Mouse (Mus musculus) layer of hippocampus, adult 18-20 months (tissue): Measurements from ENCODE around the gene Actc1. TPM values are rescaled to one million over a fixed set of nuclear protein-coding genes. Genes with fewer than 3 reads are reported as not detected.

ENCODE experiments used
- DNase-seq, 2 experiments: peaks; one replicate each; pipeline ENCODE4 v3.0.0; 2022; ENCODE audit warnings: low spot score in 2 of 2
- total RNA-seq, 2 experiments: library from RNA; stranded (reverse); gene quantifications; 2 replicates each; pipeline ENCODE4 v1.2.3; 2021

The Actc1 gene
- total RNA-seq, 2 experiments from 2014 or later = not detected

DNA sequence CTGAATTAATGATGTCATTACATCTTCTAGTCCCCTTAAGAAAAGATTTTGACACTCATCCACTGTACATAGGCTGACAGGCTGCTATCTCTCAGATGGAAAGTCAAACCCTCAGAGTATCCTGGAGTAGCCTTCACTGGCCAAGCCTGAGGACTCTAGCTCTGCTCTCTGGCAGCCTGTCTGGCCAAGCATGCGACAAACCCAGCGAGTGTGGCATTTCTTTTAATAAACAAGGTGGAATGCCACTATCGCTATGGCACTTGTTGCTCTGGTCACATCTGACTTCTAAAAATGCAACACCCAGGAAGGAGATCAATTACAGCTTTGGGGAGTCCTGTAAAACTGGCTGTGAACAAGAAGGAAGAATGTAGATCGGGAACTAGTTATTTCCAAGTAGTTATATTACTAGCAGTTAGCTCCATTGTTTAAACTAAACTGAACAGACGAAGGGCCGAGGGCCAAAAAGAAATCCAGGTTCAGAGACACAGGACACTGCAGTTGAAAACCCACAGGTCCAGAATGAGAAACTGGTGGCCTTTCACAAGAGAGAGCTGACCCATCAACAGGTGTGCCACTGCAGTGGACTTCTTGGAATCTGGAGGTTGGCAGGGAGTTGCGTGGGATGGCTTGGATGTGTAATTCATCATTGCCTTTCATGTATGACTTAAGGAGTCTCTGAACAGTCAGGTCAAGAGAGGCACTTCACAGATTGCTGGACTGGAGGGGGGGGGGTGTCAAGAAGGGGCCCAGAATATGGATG, 2.1 kb downstream of the Actc1 start:
- DNase-seq = no peak

DNA sequence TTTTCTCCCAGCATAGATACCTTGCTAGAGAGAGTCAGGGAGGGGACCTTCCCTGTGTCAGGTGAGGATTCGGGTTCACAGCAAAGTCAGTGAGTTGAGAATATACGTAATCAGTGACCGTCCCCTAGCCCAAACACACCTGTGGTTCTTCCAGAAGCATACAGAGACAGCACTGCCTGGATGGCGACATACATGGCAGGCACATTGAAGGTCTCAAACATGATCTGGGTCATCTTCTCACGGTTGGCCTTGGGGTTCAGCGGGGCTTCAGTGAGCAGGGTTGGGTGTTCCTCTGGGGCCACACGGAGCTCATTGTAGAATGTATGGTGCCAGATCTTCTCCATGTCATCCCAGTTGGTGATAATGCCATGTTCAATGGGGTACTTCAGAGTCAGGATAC, 3.2 kb downstream of the Actc1 start:
- no peak for DNase-seq

GRCm38 (mm10) chr2:114049372-114049771, 4.0 kb downstream of the Actc1 start:
- no peak for DNase-seq

DNA sequence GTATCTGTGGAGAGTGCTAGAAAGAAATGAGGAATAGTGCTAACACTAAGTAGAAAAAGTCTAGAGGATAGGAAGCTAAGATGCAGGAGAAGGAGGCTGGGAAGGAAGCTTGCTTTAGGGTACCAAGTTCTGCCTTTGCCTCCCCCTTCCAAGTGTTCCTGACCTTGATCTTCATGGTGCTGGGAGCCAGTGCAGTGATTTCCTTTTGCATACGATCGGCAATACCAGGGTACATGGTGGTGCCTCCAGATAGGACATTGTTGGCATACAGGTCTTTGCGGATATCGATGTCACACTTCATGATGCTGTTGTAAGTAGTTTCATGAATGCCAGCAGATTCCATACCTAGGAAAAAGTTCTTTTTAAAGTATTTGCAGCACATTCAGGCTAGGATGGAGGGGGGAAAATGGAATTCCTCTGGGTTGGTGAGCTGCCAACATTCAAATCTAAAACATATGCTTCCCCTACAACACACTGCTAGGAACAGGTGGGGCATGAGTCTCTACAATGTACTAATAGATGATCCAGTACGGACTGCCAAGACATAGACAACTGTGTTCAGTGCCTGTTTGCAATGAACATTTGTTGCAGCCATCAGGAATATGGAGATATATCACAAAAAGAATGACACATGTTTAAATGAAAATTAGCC, 5.3 kb downstream of the Actc1 start:
- peak in 1 of 2 experiments; percentile 42 for DNase-seq

DNA sequence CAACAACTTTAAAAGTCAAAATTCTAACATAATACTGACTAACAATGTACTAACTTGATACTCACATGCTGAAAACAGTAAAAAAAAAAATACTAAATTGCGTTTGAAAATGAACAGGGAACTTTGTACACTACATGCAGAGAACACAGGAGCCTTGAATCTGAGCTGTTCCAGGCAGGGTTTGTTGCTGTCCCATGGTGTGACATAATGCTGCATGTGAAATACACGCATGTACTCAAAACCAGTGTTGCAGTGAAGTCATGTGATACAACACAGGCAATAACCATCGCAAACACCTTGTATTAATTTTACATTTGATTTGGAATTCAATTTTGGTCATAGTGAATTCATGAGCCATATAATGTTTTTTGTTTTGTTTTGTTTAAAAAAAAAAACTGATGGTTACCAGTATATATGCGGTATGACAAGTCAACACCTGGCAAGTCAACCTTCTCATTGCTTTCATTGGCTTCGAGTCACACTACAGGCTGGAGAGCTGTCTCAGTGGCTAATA, 7.1 kb downstream of the Actc1 start:
- no peak for DNase-seq

DNA sequence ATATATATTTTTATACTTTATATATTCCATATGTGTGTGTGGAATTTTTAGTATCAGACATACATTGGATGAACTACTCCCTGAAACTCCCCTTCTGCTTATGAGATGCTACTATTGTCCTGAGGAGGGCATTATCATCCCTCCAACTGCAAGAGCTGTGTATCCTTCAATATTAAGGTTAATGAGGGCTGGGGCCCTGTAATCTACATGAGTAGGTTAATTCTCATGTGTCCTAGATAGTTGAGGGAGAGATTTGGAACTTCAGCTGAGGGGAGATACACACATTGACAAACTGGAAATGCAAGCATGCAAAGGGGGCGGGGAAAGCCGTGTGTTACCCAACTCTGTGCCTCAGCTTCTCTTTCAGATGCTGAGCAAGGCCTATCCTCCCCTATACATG, 15.4 kb downstream of the Actc1 start:
- no peak for DNase-seq

DNA sequence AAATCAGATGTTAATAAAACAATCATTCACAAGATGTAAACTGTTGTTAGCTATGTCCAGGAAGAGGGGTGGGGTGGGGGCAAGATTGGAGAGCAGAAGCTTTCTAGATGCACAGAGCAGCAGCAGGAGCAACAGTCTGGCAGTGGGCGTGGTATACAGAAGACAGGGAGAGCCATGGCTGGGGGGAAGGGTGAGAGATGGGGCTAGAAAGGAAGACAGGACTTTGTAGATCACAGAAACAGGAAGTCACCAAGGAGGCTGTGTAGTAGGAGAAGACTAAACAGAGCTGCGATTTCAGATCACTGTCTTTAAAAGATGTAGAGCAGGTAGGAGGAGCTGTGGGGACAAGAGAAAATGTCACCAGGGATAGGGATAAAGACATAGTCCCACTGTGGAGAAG, 21.1 kb downstream of the Actc1 start:
- DNase-seq = no peak

GRCm38 (mm10) chr2:114023383-114023782, 30.0 kb downstream of the Actc1 start:
- DNase-seq = no peak

DNA sequence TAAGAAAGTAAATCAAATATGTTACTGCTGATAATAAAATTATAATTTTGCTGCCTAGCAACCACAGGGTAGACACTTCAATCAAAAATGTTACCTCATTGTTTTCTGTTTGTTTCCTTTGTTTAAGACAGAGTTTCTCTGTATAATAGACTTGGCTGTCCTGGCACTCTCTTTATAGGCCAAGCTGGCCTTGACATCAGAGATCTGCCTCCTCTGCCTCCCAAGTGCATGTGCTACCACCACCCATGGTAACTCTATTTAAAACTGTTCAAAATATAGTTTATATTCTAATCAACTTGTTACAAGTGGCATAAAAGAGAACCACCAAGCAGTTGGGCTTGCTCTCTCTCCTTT, 33.2 kb downstream of the Actc1 start:
- no peak for DNase-seq

- DNase-seq = no peak
These were observed 33.7 kb downstream of the Actc1 start for GRCm38 (mm10) chr2:114019474-114020209.

GRCm38 (mm10) chr2:114018136-114018535, 35.2 kb downstream of the Actc1 start:
- DNase-seq = no peak

- DNase-seq = no peak
These were observed 38.5 kb downstream of the Actc1 start for GRCm38 (mm10) chr2:114014839-114015238.

GRCm38 (mm10) chr2:114013846-114014245, 39.5 kb downstream of the Actc1 start:
- no peak for DNase-seq

DNA sequence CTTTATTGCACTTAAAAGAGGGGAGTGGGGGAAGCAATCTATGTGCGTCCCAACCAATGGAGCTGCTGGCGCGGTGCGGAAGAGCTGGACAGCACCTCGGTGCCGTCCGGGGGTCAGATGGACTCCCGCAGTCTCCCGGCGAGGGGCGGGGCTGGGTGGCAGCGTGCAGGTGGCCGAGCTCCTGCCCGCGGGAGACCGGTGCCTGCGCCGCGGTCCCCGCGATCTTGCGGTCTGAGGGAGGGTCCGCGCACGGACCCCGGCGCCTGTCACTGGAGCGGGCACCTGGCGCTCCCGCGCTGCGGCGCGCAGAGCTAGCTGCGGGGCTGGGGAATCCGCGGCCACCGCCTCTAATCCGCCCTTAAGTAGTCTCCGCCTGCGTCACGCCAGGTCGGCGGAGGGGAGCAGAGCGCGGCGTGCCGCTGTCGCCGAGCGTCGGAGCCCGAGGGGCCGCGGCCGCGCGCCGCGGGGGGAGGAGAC, 40.0 kb downstream of the Actc1 start, which contains the start of gene Gjd2:
TSS of gene Gjd2 (minus strand) at position 325 of the 477 bp plus-strand sequence.
- DNase-seq = no peak

DNA sequence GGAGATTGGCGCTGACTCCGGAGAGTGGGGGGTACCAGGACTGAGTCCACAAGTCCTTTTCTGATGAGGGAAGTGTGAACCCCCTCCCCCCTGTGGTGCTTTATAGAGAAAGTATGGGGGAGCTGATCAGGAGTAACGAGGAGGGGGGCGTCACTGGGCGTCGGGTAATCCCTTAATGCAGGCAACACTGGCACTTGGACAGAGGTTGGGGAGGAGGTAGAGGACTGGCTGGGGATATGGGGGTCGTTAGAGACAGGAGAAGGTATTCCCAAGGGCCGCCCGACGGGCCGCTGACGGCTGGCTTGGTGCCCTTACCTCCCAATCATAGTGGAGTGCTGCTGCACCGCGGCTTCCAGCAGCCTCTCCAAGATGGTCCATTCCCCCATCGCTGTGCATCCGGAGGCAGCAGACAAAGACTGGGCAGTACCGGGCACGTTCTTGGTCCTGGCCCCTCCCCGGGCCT, 40.6 kb downstream of the Actc1 start:
- no peak for DNase-seq

- DNase-seq = no peak
These were observed 41.5 kb downstream of the Actc1 start for GRCm38 (mm10) chr2:114011838-114012237.

- DNase-seq = no peak
These were observed 45.0 kb downstream of the Actc1 start for GRCm38 (mm10) chr2:114008321-114008720.

DNA sequence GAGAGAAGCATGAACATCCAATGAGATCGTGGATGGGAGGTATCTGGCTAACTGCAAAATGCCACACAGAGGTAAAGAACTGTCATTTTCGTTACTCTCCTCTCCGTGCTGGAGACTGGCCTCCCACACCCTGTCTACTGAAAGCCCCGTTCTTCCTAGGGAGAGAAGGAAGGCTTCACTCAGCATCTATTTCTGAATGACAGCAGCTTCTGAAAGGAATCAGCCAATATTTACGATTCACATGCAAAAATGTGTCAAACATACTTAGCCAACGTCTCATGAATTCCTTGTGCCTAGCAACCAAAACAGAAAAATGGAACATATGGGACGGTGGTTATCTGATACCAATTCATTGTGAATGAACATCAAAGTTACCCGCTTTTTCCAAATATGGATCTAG, 55.9 kb downstream of the Actc1 start:
- DNase-seq = peak in 1 of 2 experiments; percentile 25
